Mouse (Mus musculus) cerebellum, postnatal 10 days (tissue): ENCODE data around the gene Aldh6a1.

Source experiments
- DNase-seq, 2 experiments: peaks; one replicate each; pipeline ENCODE4 v3.0.0; 2021; ENCODE audit warnings: mixed read lengths in 2 of 2

Gene Aldh6a1

GRCm38 (mm10) chr12:84408819-84409507 lies 41.8 kb downstream of the Aldh6a1 start, which contains the start of the genes Entpd5 and Bbof1:
TSS of gene Entpd5 (minus strand) at chr12:84409029.
TSS of gene Bbof1 (plus strand) at chr12:84409071.
- DNase-seq, result peak; percentile 96 to 97

DNA sequence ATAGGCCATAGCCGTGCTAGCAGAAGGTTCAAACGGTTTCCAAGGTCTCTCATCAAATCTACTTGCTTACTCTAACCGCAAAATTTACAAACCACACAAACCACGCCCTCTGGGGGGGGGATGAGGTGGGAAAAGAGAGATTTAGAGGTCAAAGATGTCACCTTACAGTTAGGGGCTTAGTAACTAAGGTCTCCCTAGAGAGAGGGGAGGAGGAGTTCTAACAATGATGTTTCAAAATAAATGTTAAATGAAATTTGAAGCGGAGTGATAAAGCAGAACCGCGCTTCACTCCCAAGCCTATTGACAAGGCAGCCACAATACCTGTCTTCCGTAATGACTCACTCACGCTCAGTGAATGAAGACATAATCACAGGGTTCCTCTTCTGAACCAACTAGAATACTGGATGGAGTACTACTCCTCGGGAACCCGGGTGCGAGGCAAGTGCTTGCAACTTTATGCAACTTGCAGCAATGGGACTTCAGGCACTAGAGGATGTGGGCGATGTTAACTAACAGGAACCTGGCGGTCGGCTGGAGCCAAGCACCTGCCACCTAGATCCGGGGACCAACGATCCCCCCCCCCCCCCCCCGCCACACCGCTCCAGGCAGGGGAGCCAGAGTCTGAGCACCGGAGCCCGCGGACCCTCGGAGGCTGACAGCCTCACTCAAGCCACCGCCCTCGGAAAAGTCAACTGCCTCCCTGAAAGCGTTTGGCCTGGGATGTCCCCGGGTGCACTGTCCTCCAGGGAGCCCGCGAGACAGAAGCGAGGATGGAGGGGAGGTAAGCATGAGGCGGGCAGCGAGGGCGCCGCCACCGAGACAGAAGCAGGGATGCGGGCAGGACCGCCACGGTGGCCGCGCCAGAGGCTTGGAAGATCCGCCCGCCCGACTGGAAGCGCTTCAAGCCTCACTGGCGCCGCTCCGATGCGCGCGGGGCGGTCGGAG lies 42.7 kb downstream of the Aldh6a1 start:
- peak; percentile 29 to 54 for DNase-seq

DNA sequence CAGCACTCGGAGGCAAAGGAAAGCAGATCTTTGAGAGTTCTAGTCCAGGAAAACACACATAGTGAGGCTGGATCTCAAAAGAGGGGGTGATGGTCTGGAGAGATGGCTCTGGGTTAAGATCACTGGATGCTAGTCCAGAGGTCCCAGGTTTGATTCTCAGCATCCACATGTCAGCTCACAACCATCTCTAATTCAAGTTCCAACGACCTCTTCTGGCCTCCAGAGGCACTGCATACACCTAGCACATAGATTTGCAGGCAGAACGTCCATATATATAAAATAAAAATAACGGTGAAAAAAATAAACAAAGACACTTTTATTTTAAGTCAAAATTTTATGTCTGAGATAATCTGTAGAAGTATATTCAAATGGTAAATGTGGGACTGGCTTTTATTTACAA lies 43.5 kb downstream of the Aldh6a1 start:
- no peak for DNase-seq

GRCm38 (mm10) chr12:84404541-84404940 lies 46.3 kb downstream of the Aldh6a1 start:
- DNase-seq, result no peak

- no peak for DNase-seq
These were observed 47.9 kb downstream of the Aldh6a1 start for GRCm38 (mm10) chr12:84402923-84403322.

- no peak for DNase-seq
These were observed 50.2 kb downstream of the Aldh6a1 start for GRCm38 (mm10) chr12:84400653-84401052.

- DNase-seq, result no peak
These were observed 50.7 kb downstream of the Aldh6a1 start for GRCm38 (mm10) chr12:84400068-84400467.

- no peak for DNase-seq
These were observed 51.1 kb downstream of the Aldh6a1 start for GRCm38 (mm10) chr12:84399663-84400062.

DNA sequence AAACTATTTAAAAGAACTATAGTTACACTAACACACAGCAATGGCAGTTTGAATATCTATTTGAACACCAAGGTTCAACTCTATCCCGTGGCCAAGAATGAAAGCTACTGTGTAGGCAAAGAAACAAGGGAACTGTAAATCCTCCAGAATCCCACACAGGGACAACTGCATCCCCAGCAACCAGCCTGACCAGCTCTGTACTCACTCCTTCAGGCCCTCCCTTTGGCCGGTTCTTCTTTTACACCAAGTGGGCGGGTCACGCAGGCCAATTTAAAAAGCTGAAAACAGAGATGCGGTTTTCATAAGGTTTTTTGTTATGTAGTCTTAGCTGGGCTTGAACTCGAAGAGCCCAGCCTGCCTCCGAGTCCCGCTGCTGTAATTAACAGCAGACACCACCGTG lies 51.7 kb downstream of the Aldh6a1 start:
- DNase-seq, result no peak

DNA sequence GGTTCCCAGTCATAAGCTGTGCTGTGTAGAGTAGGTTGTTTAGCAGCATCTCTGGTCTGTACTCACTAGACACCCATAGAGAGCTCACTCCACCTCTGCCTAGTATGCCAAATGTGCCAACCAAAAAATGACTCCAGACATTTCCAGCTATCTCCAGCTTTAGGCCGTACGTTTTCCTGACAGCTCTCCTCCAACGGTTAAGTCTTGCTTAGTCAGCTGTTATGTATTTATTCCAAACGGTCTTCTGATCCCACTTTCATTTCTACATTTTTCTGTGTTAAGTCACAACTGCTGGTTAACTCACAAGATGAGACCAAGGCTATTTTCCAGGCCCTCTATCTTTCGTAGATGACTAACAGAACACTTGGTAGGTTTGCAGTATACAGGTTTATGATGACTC lies 52.2 kb downstream of the Aldh6a1 start:
- no peak for DNase-seq

- DNase-seq, result no peak
These were observed 53.1 kb downstream of the Aldh6a1 start for GRCm38 (mm10) chr12:84397685-84398084.

GRCm38 (mm10) chr12:84396947-84397679 lies 53.7 kb downstream of the Aldh6a1 start:
- DNase-seq, result no peak

DNA sequence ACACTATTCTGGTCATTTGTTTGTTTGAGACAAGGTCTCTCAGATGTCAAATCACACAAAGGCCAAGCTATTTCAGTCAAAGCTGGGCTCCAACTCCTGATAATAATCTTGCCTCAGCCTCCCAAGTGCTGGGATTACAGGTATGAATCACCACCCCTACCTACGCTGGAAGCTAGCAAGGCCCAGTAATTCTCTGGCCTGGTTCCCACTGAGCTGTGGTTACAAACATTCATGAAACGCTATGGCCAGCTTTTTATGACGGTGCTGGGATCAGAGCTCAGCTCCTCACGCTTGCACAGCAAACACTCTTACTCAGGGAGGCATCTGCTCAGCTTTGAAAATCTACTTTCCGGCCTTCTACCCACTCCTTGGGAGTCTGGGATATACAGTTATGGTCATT lies 57.0 kb downstream of the Aldh6a1 start:
- no peak for DNase-seq

DNA sequence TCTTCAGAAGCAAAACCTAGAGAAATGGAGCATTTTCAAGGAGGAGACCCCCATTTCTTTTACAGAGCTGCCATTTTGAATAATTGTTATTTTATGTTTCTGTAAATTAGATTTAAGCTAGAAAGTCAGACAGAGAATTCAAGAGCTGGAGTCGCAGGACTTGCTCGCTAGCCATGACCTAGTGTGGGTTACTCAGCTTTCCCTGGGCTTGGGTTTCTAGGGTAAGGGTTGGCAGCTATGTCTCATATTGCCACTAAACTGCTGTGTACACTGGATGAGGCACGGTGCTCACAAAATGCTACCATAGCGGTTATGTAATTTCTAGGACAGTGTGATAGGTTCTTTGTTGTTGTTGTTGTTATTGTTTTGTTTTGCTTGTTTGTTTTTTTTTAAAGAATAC lies 58.1 kb downstream of the Aldh6a1 start:
- no peak for DNase-seq

GRCm38 (mm10) chr12:84390336-84390735 lies 60.5 kb downstream of the Aldh6a1 start:
- no peak for DNase-seq

DNA sequence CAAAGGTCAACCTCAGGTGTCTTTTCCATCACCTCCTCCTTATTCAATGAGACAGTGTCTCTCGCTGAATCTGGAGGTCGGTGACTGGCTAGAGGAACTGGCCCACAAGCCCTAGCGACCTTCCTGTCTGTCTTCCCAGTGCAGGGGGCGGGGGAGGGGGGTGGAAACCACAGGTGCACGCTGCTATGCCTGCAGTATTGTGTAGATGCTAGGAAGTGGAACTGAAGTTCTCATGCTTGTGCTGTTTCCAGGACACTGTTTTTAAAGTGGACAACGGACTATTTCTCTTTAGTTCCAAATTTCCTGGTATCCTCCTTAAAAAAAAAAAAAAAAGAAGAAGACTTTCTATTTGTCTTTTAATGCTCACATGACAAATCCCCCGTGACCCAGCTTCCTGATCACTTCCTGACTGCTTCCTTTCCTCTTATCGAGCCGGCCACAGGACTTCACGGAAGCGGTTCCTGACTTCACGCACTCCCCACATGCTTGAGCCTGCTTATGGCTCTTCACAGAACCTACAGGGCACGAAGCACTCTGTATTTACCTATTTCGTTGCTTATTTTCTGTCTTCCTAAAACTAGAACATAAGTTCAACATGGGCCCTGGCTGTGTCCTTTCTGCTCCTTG lies 61.9 kb downstream of the Aldh6a1 start:
- DNase-seq, result no peak

GRCm38 (mm10) chr12:84388097-84388496 lies 62.7 kb downstream of the Aldh6a1 start:
- DNase-seq, result no peak

DNA sequence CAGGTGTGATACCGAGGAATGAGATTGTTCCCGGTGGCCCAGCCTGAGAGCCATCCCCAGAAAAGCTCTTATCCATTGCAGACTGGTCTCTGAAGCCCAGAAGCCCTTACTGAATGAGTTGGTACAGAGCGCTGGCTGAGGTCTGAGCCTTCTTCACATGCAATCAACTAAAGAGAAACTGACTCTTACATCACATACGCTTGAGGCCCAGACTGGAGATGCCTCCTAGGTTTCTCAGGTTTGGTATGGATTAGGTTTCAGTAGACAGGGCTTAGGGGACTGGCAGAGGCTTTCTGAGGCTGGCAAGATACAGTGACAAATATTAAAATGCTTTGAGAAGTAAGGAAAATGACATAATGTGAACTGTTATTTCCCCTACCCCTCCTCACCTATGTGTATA lies 65.4 kb downstream of the Aldh6a1 start:
- DNase-seq, result no peak

GRCm38 (mm10) chr12:84384644-84385081 lies 66.1 kb downstream of the Aldh6a1 start:
- DNase-seq, result peak; percentile 15 to 36

DNA sequence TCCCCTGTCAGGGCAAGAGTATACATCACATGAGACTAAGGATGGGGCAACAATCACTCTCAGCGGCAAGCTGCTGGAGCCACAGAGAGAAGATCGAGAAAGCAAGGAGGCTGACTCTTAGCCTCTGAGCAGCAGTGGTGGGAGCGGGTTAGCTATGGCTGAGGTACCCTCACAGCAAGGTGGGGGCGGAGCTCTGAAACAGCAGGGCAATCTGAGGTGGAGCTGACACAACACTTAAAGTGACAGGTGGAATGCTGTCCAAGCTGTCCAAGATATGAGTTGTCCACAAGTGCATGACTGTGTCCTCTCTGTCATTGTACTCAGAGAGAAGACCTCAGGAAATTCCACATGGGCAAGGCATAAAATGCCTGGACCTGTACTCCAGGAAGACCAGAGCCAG lies 68.4 kb downstream of the Aldh6a1 start:
- no peak for DNase-seq
